16 mouse cellular contexts compared by ENCODE assay signal in genomic region chr12:43573186-43573585, GRCm38 (mm10).
"Had no signal": no experiment of that assay in that cellular context is flagged by ENCODE, and none has a peak within 500 bp of the region (broad histone marks: within the 10 kb centered on the region; RNA-seq: fewer than 3 reads in every experiment).

No protein-coding gene starts in this region.

- ATAC-seq: intestine, embryonic 16.5 days; liver, embryonic 12.5 days; midbrain, embryonic 13.5 days; midbrain, embryonic 16.5 days had no signal

- DNase-seq: kidney, adult 18-20 months; kidney, adult 9 months; kidney, postnatal 14 days; kidney, postnatal 4 days; liver; lung, adult 18-20 months; lung, postnatal 10 days; lung, postnatal 36 days; retina, postnatal 1 day; spleen, adult 18-20 months; thymus, adult 18-20 months; thymus, postnatal 36 days had no signal
